Mouse (Mus musculus) small intestine, adult 2 months (tissue): ENCODE measurements around the gene Wdr19.

Experiments
- CTCF ChIP-seq: fragments of 200-500 bp; IDR thresholded peaks from 2 replicates; pipeline ENCODE4 v1.5.1; 2012; ENCODE audit warnings: low read depth, mild to moderate bottlenecking, control low read depth, inconsistent platforms, low read length, moderate library complexity, mixed read lengths; ENCODE audit not compliant: insufficient replicate concordance, insufficient read length; ENCODE audit errors: extremely low read depth
- POLR2A ChIP-seq: fragments of 200-500 bp; IDR thresholded peaks from 2 replicates; pipeline ENCODE4 v1.6.1; 2012; ENCODE audit warnings: low read depth, mild to moderate bottlenecking, control low read depth, inconsistent platforms, low read length, moderate library complexity

DNA sequence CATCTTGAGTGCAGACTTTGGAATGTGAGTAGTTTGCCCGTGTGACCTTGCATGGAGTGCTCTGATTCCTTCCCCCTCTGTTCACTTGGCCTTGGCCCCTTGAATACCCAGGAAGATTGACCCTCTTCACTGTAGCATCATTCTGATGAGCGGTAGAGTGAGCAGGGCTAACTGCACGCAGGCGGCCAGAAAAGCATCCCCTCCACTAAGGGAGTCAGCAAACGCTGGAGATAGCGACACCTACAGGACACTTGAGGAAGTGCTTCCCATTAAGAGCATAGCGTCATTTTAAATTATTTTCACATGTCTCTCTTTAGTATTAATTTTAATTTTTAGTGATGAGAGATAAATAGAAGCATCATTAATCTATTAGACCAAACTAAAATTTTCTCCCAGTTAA lies 13.8 kb downstream of the Wdr19 start:
- TF ChIP-seq CTCF (peak; percentile 86; the same call in 1 of the 2 replicates), POLR2A (no peak)
